8 mouse cellular contexts compared by ENCODE assay signal in genomic region chr2:102745259-102745906, GRCm38 (mm10).
DNase-seq lines count a peak whose midpoint lies in the region; ATAC-seq and TF ChIP-seq lines count a peak whose summit lies in the region.

No protein-coding gene starts in this region.

- no peak for TF ChIP-seq CTCF in MEL (IDR thresholded peaks at IDR 0.05 in 2 of 3, conservative IDR thresholded peaks at IDR 0.05 in 1 of 3; ENCODE audit: control insufficient read depth in 1 of 3, insufficient read depth in 1 of 3, low read depth in 2 of 3, low read length in 3 of 3, poor library complexity in 1 of 3, severe bottlenecking in 1 of 3)

- H3K4me1 ChIP-seq in MEL (ENCODE audit: control insufficient read depth in 1 of 2, insufficient read depth in 2 of 2, low read length in 2 of 2): peaks cover 20 to 42% of the 10 kb centered on the region in 2 experiments
- H3K4me1 ChIP-seq in embryonic facial prominence, embryonic 12.5 days: peaks cover 5% of the 10 kb centered on the region; the same call in 1 of the 2 replicates
- H3K4me1 ChIP-seq in midbrain, embryonic 10.5 days: peaks cover 23% of the 10 kb centered on the region

- DNase-seq in B cell, adult 2 months: peak; percentile 74 to 80
- peak; percentile 98 for DNase-seq in MEL (ENCODE audit: low read depth, low spot score)
- peak; percentile 79 to 81 for DNase-seq in heart, postnatal 10 days
- DNase-seq in kidney, postnatal 25 days: peak; percentile 80 to 86
- peak; percentile 82 for DNase-seq in midbrain, embryonic 10.5 days (ENCODE audit: low spot score)
- peak; percentile 36 to 63 for DNase-seq in spleen, postnatal 4 days (ENCODE audit: low spot score in 2 of 2)
- no peak for DNase-seq in thymus, postnatal 10 days (ENCODE audit: low spot score in 2 of 2)

- 0 out of 2 replicates have a peak, but pooled peaks have one; percentile 22 for ATAC-seq in embryonic facial prominence, embryonic 12.5 days (ENCODE audit: insufficient number of reproducible peaks, insufficient read depth, low FRiP score, low TSS enrichment)

- H3K4me3 ChIP-seq in MEL (ENCODE audit: control insufficient read depth in 1 of 2, insufficient read depth in 1 of 2, low read depth in 2 of 2, low read length in 2 of 2): peak overlapping the region; percentile 3 to 15; a peak in 2 of 4 replicates
- H3K4me3 ChIP-seq in embryonic facial prominence, embryonic 12.5 days: no peak overlapping the region
- H3K4me3 ChIP-seq in midbrain, embryonic 10.5 days: peak overlapping the region; percentile 39

- TF ChIP-seq POLR2A in MEL (IDR thresholded peaks at IDR 0.05; ENCODE audit: control insufficient read depth in 1 of 2, insufficient read depth in 1 of 2, low read depth in 1 of 2, low read length in 2 of 2, poor library complexity in 1 of 2): no peak

- WGBS in embryonic facial prominence, embryonic 12.5 days: 12% methylated on average over 7 of the region's 7 CpGs
- 10% methylated on average over 7 of the region's 7 CpGs for WGBS in midbrain, embryonic 10.5 days

- peak overlapping the region; percentile 27 for H3K9ac ChIP-seq in MEL (ENCODE audit: control insufficient read depth, low read depth, low read length, poor library complexity, severe bottlenecking)
- no peak overlapping the region for H3K9ac ChIP-seq in embryonic facial prominence, embryonic 12.5 days

- no peaks in the 10 kb centered on the region for H3K79me2 ChIP-seq in MEL (ENCODE audit: control insufficient read depth, insufficient read depth, low read length, poor library complexity)

- peak; percentile 99 for TF ChIP-seq EP300 in MEL (IDR thresholded peaks at IDR 0.05; ENCODE audit: low read depth in 1 of 2, low read length in 2 of 2)

- H3K4me2 ChIP-seq in embryonic facial prominence, embryonic 12.5 days (replicated peaks): no peak overlapping the region

- no peaks in the 10 kb centered on the region for H3K27me3 ChIP-seq in MEL (ENCODE audit: control insufficient read depth in 1 of 2, insufficient read depth in 2 of 2, low read length in 2 of 2)
- H3K27me3 ChIP-seq in embryonic facial prominence, embryonic 12.5 days: no peaks in the 10 kb centered on the region
- no peaks in the 10 kb centered on the region for H3K27me3 ChIP-seq in midbrain, embryonic 10.5 days (ENCODE audit: low read depth, poor library complexity, severe bottlenecking)

- H3K9me3 ChIP-seq in MEL (replicated peaks; ENCODE audit: insufficient read depth, low read length): no peaks in the 10 kb centered on the region
- H3K9me3 ChIP-seq in embryonic facial prominence, embryonic 12.5 days: no peaks in the 10 kb centered on the region
- H3K9me3 ChIP-seq in midbrain, embryonic 10.5 days (replicated peaks): no peaks in the 10 kb centered on the region

- no peak for TF ChIP-seq RAD21 in MEL (IDR thresholded peaks at IDR 0.05; ENCODE audit: low read depth, low read length)

- intact Hi-C loops in heart, postnatal 10 days (cut with DNase I): loop anchor here (2.0 to 5.0 kb wide), 3 partner anchors 59 to 317 kb away; no protein-coding TSS in a partner anchor

- peaks cover 0 to 45% of the 10 kb centered on the region in 2 experiments; a peak in 2 of 4 replicates for H3K36me3 ChIP-seq in MEL (ENCODE audit: control insufficient read depth in 1 of 2, insufficient read depth in 2 of 2, low read length in 2 of 2)
- H3K36me3 ChIP-seq in embryonic facial prominence, embryonic 12.5 days: no peaks in the 10 kb centered on the region
- H3K36me3 ChIP-seq in midbrain, embryonic 10.5 days: peaks cover 13% of the 10 kb centered on the region; the same call in 1 of the 2 replicates

- peak overlapping the region; percentile 57 for H3K27ac ChIP-seq in MEL (ENCODE audit: control insufficient read depth, low read depth, low read length)
- H3K27ac ChIP-seq in embryonic facial prominence, embryonic 12.5 days: no peak overlapping the region
- peak overlapping the region; percentile 87 for H3K27ac ChIP-seq in midbrain, embryonic 10.5 days (replicated peaks)

TF ChIP-seq in MEL, 35 proteins besides CTCF, POLR2A, EP300 and RAD21:
- TF ChIP-seq POLR2AphosphoS2 (IDR thresholded peaks at IDR 0.05; ENCODE audit: low read length) (0 out of 2 replicates have a peak, but pooled peaks have one; percentile 37), NRF1 (IDR thresholded peaks at IDR 0.05; ENCODE audit: insufficient read depth, low read depth, low read length, poor library complexity, severe bottlenecking) (no peak), SMC3 (IDR thresholded peaks at IDR 0.05; ENCODE audit: low read depth, low read length) (no peak), MEF2A (IDR thresholded peaks at IDR 0.05; ENCODE audit: extremely low read depth, insufficient replicate concordance, low read depth, low read length, poor library complexity, severe bottlenecking) (no peak), POLR2AphosphoS5 (IDR thresholded peaks at IDR 0.05; ENCODE audit: borderline replicate concordance, low read depth, low read length) (no peak), MAX (IDR thresholded peaks at IDR 0.05; ENCODE audit: low read length) (no peak), TCF12 (IDR thresholded peaks at IDR 0.05; ENCODE audit: low read depth, low read length) (peak; percentile 98), UBTF (IDR thresholded peaks at IDR 0.05; ENCODE audit: borderline replicate concordance, insufficient read depth, low read depth, low read length) (no peak), ETS1 (IDR thresholded peaks at IDR 0.05; ENCODE audit: low read depth, low read length) (peak; percentile 92), MXI1 (IDR thresholded peaks at IDR 0.05; ENCODE audit: low read depth, low read length) (peak; percentile 57; the same call in 1 of the 2 replicates), KAT2A (conservative IDR thresholded peaks at IDR 0.05; ENCODE audit: low read depth, low read length) (no peak), ELF1 (IDR thresholded peaks at IDR 0.05; ENCODE audit: low read depth, low read length) (peak; percentile 77), CHD1 (IDR thresholded peaks at IDR 0.05; ENCODE audit: low read depth, low read length) (0 out of 2 replicates have a peak, but pooled peaks have one; percentile 65), TAL1 (IDR thresholded peaks at IDR 0.05; ENCODE audit: low read length) (peak; percentile 96), ZC3H11A (IDR thresholded peaks at IDR 0.05; ENCODE audit: low read depth, low read length) (no peak), MYB (IDR thresholded peaks at IDR 0.05; ENCODE audit: low read depth, low read length) (peak; percentile 81), SIN3A (IDR thresholded peaks at IDR 0.05; ENCODE audit: low read length) (peak; percentile 95), GATA1 (IDR thresholded peaks at IDR 0.05; ENCODE audit: low read depth, low read length) (peak; percentile 99), USF2 (IDR thresholded peaks at IDR 0.05; ENCODE audit: borderline replicate concordance in 1 of 2, insufficient read depth in 1 of 2, low read depth in 1 of 2, low read length in 2 of 2) (peak in 1 of 2 experiments; percentile 39; a peak in 1 of 4 replicates), ZNF384 (IDR thresholded peaks at IDR 0.05; ENCODE audit: low read depth, low read length) (no peak), HCFC1 (IDR thresholded peaks at IDR 0.05; ENCODE audit: low read depth, low read length) (peak; percentile 56; the same call in 1 of the 2 replicates), USF1 (IDR thresholded peaks at IDR 0.05; ENCODE audit: low read depth, low read length) (peak; percentile 81), MYC (IDR thresholded peaks at IDR 0.05; ENCODE audit: low read depth, low read length) (no peak), MAFK (IDR thresholded peaks at IDR 0.05; ENCODE audit: borderline replicate concordance, low read depth, low read length) (no peak; the same call in 1 of the 2 replicates), TBP (IDR thresholded peaks at IDR 0.05; ENCODE audit: low read depth, low read length) (no peak; the same call in 1 of the 2 replicates), RCOR1 (IDR thresholded peaks at IDR 0.05; ENCODE audit: low read depth, low read length) (peak; percentile 90), ZMIZ1 (IDR thresholded peaks at IDR 0.05; ENCODE audit: low read depth, low read length) (no peak), NELFE (IDR thresholded peaks at IDR 0.05; ENCODE audit: low read depth, low read length) (no peak), JUND (IDR thresholded peaks at IDR 0.05; ENCODE audit: low read depth, low read length) (no peak), MAZ (IDR thresholded peaks at IDR 0.05; ENCODE audit: low read depth, low read length) (peak; percentile 99), BHLHE40 (IDR thresholded peaks at IDR 0.05; ENCODE audit: borderline replicate concordance, low read depth, low read length) (peak; percentile 70), CHD2 (IDR thresholded peaks at IDR 0.05; ENCODE audit: low read length) (peak; percentile 9; the same call in 1 of the 2 replicates), E2F4 (IDR thresholded peaks at IDR 0.05; ENCODE audit: borderline replicate concordance, low read depth, low read length) (no peak), ZKSCAN1 (IDR thresholded peaks at IDR 0.05; ENCODE audit: low read depth, low read length) (no peak), GABPA (IDR thresholded peaks at IDR 0.05; ENCODE audit: low read depth, low read length) (no peak)
TF ChIP-seq in MEL: peak in this region for 17.

Comparison
In these comparisons a context has a peak if more than half of its experiments do, and no peak if none do; other contexts are left out.
1. DNase-seq: peak in B cell, adult 2 months (2 of 2), MEL (single experiment), heart, postnatal 10 days (2 of 2), kidney, postnatal 25 days (2 of 2), midbrain, embryonic 10.5 days (single experiment) and spleen, postnatal 4 days (2 of 2); none in thymus, postnatal 10 days (0 of 2).